ENCODE assay signal across 24 mouse cellular contexts in the genomic region with DNA sequence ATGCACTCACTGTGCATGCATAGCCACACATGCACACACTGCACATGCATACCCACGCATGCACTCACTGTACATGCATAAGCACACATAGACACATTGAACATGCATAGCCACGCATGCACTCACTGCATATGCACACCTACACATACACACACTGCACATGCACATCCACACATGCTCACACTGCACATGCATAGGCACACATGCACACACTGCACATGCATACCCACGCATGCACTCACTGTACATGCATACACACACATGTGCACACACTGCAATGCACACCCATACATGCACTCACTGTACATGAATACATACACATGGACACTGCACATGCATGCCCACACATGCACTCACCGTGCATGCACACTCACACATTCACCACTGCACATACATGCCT. TPM values are rescaled to one million over a fixed set of nuclear protein-coding genes. Genes with fewer than 3 reads are reported as not detected.
DNase-seq lines count a peak whose midpoint lies in the region; ATAC-seq and TF ChIP-seq lines count a peak whose summit lies in the region.
"Had no signal": no experiment of that assay in that cellular context is flagged by ENCODE, and none has a peak within 500 bp of the region (broad histone marks: within the 10 kb centered on the region; RNA-seq: fewer than 3 reads in every experiment).

No protein-coding gene starts in this region.

- no peak overlapping the region for H3K4me2 ChIP-seq in forebrain, embryonic 15.5 days (replicated peaks)
- H3K4me2 ChIP-seq: embryonic facial prominence, embryonic 12.5 days; forebrain, embryonic 12.5 days had no signal

- ATAC-seq in forebrain, embryonic 15.5 days (replicated peaks) = no peak
- ATAC-seq in megakaryocyte, adult 5-6 weeks (ENCODE audit: poor library complexity, severe bottlenecking) = no peak
- ATAC-seq: activated CD4-positive, CD25-positive, alpha-beta regulatory T cell, adult 4 months; CD4-positive, CD25-positive, alpha-beta regulatory T cell, adult 4 months; forebrain, embryonic 14.5 days; forebrain, postnatal 0 days; Patski had no signal

- no peaks in the 10 kb centered on the region for H3K9me3 ChIP-seq in forebrain, embryonic 10.5 days
- no peaks in the 10 kb centered on the region for H3K9me3 ChIP-seq in forebrain, embryonic 15.5 days
- no peaks in the 10 kb centered on the region for H3K9me3 ChIP-seq in megakaryocyte, embryonic 14.5 days
- H3K9me3 ChIP-seq: embryonic facial prominence, embryonic 10.5 days; embryonic facial prominence, embryonic 12.5 days; forebrain, embryonic 12.5 days had no signal

- H3K4me3 ChIP-seq in forebrain, embryonic 10.5 days = no peak overlapping the region
- H3K4me3 ChIP-seq in forebrain, embryonic 15.5 days = no peak overlapping the region
- peak overlapping the region; percentile 81 for H3K4me3 ChIP-seq in megakaryocyte, embryonic 14.5 days (replicated peaks)
- no peak overlapping the region for H3K4me3 ChIP-seq in olfactory bulb, adult 2 months (ENCODE audit: insufficient read depth, low read depth, low read length)
- H3K4me3 ChIP-seq: embryonic facial prominence, embryonic 10.5 days; embryonic facial prominence, embryonic 12.5 days; forebrain, embryonic 12.5 days had no signal

- H3K9ac ChIP-seq in forebrain, embryonic 15.5 days (replicated peaks) = no peak overlapping the region
- H3K9ac ChIP-seq: embryonic facial prominence, embryonic 12.5 days; forebrain, embryonic 12.5 days; forebrain, postnatal 0 days had no signal

- no peaks in the 10 kb centered on the region for H3K27me3 ChIP-seq in forebrain, embryonic 10.5 days (ENCODE audit: poor library complexity, severe bottlenecking)
- no peaks in the 10 kb centered on the region for H3K27me3 ChIP-seq in forebrain, embryonic 15.5 days
- no peaks in the 10 kb centered on the region for H3K27me3 ChIP-seq in megakaryocyte, embryonic 14.5 days (replicated peaks)
- H3K27me3 ChIP-seq: CH12.LX; embryonic facial prominence, embryonic 12.5 days; forebrain, embryonic 12.5 days; Patski had no signal

- WGBS in forebrain, embryonic 10.5 days = 94% methylated on average over 4 of the region's 4 CpGs
- 96% methylated on average over 4 of the region's 4 CpGs for WGBS in forebrain, embryonic 15.5 days
- 95% methylated on average over 4 of the region's 4 CpGs for WGBS in olfactory bulb, adult 2 months

- H3K27ac ChIP-seq in forebrain, embryonic 10.5 days = 0 out of 2 replicates have a peak overlapping the region, but pooled peaks have one; percentile 54
- no peak overlapping the region for H3K27ac ChIP-seq in forebrain, embryonic 15.5 days (replicated peaks)
- peak overlapping the region; percentile 2; the same call in 1 of the 2 replicates for H3K27ac ChIP-seq in olfactory bulb, adult 2 months (ENCODE audit: insufficient read depth, low read depth, low read length)
- H3K27ac ChIP-seq: embryonic facial prominence, embryonic 10.5 days; embryonic facial prominence, embryonic 12.5 days had no signal

- no peak for TF ChIP-seq CTCF in olfactory bulb, adult 2 months (IDR thresholded peaks at IDR 0.05; ENCODE audit: insufficient read depth, low read depth, low read length)

- H3K4me1 ChIP-seq in forebrain, embryonic 10.5 days = peaks cover 32% of the 10 kb centered on the region
- H3K4me1 ChIP-seq in forebrain, embryonic 15.5 days = peaks cover 6% of the 10 kb centered on the region
- peaks cover 56% of the 10 kb centered on the region for H3K4me1 ChIP-seq in megakaryocyte, embryonic 14.5 days
- H3K4me1 ChIP-seq in olfactory bulb, adult 2 months (ENCODE audit: control insufficient read depth, insufficient read depth, low read length) = no peaks in the 10 kb centered on the region
- H3K4me1 ChIP-seq: embryonic facial prominence, embryonic 12.5 days had no signal

- no peaks in the 10 kb centered on the region for H3K36me3 ChIP-seq in forebrain, embryonic 10.5 days (replicated peaks)
- no peaks in the 10 kb centered on the region for H3K36me3 ChIP-seq in forebrain, embryonic 15.5 days
- H3K36me3 ChIP-seq in megakaryocyte, embryonic 14.5 days (replicated peaks; ENCODE audit: low read length) = no peaks in the 10 kb centered on the region
- H3K36me3 ChIP-seq: embryonic facial prominence, embryonic 10.5 days; embryonic facial prominence, embryonic 12.5 days; forebrain, embryonic 12.5 days had no signal

- TF ChIP-seq POLR2A in olfactory bulb, adult 2 months (IDR thresholded peaks at IDR 0.05; ENCODE audit: insufficient read depth, low read depth, low read length) = no peak

- DNase-seq in forebrain, embryonic 10.5 days (ENCODE audit: extremely low spot score, low spot score) = no peak
- DNase-seq in kidney, postnatal 4 days = no peak
- DNase-seq: adrenal gland, adult 8-10 months; adrenal gland, postnatal 14 days; adrenal gland, postnatal 36 days; B cell, adult 2 months; cerebellum, adult 11-12 months; cerebellum, adult 2 months; cerebellum, adult 9-10 months; cerebellum, postnatal 10 days; cerebellum, postnatal 25 days; forebrain, postnatal 0 days had no signal

RNA-seq across cellular contexts. Expression of a gene that starts 4.0 kb away (rescaled TPM):
- 182 and 187 TPM in 2 replicates for polyA plus RNA-seq in forebrain, embryonic 10.5 days (2016; fragmentation: Nextera tagmentation; extraction: Ambion mirVana)
- 188 and 196 TPM in 2 replicates for polyA plus RNA-seq in forebrain, embryonic 15.5 days (2015; fragmentation: Nextera tagmentation; extraction: Ambion mirVana)
- 3.3 TPM in 1 of 2 replicates, not detected in the other for polyA plus RNA-seq in megakaryocyte, embryonic 14.5 days (2012; ENCODE audit: insufficient read depth, low replicate concordance)
- total RNA-seq in megakaryocyte, adult 5-6 weeks (2015) = 70.3 and 73.9 TPM in 2 replicates
- 92.6 and 94.5 TPM in 2 replicates for total RNA-seq in megakaryocyte, adult 5-6 weeks (2017)
- 199 and 303 TPM in 2 replicates for polyA plus RNA-seq in olfactory bulb, adult 2 months (2012; ENCODE audit: insufficient read depth, insufficient read length, low replicate concordance, missing spikeins)

Comparison
In these comparisons a context has a peak if more than half of its experiments do, and no peak if none do; other contexts are left out.
1. RNA of a gene that starts 4.0 kb away (polyA plus RNA-seq): 199 to 303 TPM in olfactory bulb, adult 2 months, 188 to 196 TPM in forebrain, embryonic 15.5 days and 182 to 187 TPM in forebrain, embryonic 10.5 days; 3.3 TPM in megakaryocyte, embryonic 14.5 days; every median in the first group is over 10 times any median in the second.